Mouse (Mus musculus) cerebellum, adult 2 months (tissue): ENCODE results near the gene Tmem185b.

Experiments
- CTCF ChIP-seq: fragments of 200-500 bp; IDR thresholded peaks from 2 replicates; pipeline ENCODE4 v1.5.1; 2011; ENCODE audit warnings: low read depth, mild to moderate bottlenecking, control low read depth, low read length, moderate library complexity, borderline replicate concordance; ENCODE audit not compliant: insufficient read depth
- POLR2A ChIP-seq: fragments of 200-500 bp; IDR thresholded peaks from 2 replicates; pipeline ENCODE4 v1.6.1; 2011; ENCODE audit warnings: low read length, control low read depth, borderline replicate concordance; ENCODE audit not compliant: insufficient read depth

- TF ChIP-seq CTCF (no peak), POLR2A (no peak)
Observed at GRCm38 (mm10) chr1:119519286-119519685, 6.7 kb upstream of the Tmem185b start.
